Mouse (Mus musculus): ENCODE data around the gene Usp21. TPM values are rescaled to one million over a fixed set of nuclear protein-coding genes. Genes with fewer than 3 reads are reported as not detected.

Gene Usp21
- total RNA-seq, 2 experiments from 2014 or later, result 24.5 to 36.0 TPM

DNA sequence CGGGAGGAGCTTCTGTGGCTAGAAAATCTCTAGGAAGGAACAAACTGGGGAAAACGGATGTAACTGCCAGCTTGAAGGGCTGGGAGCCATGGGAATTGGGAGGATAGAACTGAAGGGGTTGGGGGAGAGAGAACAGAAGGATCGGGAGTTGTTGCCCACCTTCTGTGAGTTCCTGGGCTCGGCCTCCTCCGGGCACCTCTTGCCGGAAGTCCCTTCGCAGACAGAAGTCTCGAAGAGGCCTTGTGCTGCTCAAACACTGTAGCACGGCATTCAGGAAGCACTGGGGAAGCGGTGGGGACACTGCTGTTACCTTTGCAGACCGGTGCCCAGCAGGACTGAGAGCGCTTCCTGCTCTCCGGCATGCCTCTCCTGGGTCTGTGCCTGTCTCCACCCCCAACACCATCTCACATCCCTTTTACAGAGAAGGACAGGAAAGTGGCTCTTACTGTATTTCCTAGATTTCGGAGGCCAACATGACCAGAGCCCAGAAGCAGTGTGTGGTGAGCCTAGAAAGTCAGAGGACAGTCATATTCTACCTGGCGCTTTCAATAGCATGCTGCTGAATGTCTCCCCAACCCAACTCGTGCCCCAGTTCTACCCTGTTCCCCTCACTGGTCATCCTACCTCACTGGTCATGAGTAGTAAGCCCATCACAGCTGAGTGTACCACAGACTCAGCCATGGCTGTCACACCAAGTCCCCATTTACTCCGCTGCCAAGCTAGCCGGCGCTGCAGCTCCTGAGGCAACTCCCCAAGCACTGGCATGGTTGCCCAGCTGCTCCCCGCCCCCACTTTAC lies 2.5 kb downstream of the Usp21 start:
- no peak for ATAC-seq (replicated peaks; ENCODE audit: poor library complexity)

DNA sequence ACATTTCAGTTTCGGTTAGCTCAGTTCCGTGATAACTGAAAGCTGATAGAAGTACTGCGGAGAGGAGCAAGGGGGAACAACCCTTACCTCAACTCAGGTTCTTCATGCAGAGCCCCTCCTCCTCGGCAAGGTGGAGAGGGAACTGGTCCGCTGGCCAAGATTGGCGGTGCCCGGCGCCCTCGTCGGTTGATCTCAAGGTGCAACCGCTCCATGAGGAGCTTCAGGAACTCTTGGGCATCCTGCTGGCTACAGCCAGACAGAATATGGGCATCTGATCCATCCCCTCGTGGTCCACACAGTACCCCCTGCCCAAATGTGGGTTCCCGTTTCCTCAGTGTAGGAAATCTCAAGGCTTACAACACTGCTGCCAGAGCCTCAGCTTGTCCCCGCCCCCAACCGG lies 3.3 kb downstream of the Usp21 start:
- no peak for ATAC-seq (replicated peaks; ENCODE audit: poor library complexity)

DNA sequence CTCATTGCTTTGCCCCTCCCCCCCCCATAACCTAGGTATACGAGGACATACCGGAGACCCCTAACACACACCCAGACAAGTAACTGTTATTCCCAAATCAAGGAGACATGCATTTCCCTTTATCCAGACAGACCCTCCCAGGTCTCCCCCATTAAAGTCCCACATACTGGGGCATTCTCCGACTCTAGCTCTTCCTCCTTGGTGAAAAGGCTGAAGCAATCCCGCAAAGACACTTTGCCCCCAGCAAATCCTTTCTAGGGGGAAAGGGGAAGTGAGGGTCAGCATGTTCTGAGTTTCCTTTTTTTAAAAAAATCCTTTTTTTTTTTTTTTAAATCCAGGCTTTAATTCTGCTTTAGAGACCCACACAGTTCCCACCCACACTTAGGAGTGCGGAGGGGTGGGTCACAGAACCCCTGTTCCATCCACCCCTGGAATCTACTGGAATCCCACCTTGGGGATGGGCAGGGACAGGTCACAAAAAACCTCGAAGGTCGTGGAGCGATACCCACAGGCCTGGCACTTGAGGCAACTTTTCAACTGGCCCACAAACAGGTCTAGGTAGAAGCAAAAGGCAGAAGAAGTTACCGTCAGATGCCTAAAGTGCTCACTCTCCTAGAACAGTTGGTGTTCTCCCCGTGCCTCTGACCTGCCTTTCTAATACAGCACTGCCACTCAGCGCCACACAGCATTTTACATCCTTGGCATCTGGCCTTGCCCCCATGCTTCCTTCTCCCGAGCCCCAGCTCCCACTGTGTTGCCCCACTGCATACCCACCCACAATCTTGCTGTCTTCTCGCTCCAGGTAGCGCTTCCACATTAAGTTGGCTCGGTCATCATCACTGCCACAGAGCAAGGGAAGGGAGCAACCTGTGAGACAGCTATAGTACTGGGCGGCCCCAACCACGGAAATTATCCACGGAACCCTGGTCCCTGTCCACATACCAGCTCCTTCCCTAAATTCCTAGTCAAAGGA lies 4.3 kb downstream of the Usp21 start:
- ATAC-seq (replicated peaks; ENCODE audit: poor library complexity), result no peak

DNA sequence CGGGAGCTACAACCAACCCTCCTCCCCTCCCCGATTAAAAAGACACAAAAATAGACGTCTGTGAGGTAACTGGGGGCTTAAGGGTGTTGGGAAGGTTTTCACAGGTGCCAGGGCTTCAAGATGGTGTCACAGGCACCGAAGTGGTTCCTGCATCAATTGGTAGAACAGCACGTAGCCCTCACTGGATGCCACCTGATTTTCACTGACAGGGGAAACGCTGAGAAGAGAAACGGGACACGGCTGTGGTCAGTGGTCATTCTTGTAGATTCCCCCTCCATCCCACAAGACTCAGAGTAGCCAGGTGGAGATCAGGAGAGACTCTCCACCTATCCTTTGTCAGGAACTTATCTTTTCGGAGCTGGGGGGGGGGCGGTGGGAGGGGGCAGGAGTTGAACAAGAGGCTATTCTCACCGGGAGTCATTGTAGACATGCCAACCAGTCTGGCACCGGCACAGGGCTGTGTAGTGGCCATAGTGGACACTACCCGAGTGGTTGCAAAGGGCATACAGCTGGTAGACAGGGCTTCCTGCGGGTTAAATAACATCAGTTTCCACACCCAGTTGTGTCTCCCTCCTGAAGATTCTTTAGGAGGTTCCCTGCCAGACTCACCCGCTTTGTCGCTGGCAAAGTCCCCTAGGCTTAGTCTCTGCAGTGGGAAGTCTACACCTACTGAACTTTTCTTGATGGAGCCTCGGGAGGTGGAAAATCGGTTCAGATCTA lies 5.5 kb downstream of the Usp21 start:
- no peak for ATAC-seq (replicated peaks; ENCODE audit: poor library complexity)

DNA sequence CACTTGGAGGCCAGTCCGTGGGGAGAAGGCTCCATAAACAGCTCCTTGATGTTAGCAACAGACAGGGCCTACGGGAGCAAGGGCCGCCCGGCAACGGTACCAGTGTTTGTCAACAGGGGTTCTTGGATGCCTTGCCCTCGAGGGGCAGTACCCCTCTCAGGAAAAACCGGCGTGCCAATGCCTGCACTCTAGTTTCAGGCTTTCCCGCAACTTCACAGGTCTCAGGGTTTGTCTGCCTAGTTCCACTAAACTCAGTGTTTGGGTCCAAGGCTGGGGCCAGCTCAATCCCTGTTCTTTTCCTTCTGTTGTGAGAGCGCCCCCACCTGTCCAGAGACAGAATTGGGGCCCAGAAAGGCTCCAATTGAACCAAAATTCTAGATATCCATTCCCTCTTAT lies 6.3 kb downstream of the Usp21 start:
- ATAC-seq (replicated peaks; ENCODE audit: poor library complexity), result peak; percentile 56

DNA sequence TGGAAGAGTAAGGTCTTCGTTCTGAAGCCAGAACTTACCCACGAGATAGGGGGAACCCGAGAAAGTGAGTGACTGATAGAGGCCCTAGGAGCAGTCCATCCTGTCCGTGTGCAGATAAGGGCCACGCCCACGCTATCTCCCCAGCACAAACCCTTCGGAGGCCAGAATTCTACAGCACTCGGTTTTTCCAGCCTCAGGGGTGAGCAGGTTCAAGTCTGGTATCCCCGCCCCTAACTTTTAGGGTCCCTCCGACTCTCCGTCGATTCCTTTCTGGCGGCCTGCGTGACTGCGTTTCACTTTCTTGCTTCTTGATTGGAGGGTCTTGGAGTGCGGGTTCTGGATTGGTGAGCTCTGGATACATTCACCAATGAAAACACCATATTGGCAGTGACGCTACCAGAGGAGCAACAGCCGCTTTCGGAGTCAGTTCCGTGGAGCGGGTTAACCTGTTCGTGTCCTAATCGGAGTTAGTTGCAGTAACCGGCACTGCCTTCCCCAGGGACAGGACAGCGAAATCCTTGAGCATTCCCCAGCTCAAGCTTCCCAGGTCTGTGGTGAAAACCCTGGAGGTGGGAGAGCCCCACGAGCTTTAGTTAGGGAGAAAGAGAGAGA lies 6.8 kb downstream of the Usp21 start, which contains the start of gene Ppox:
Gene Ppox, minus strand, starts transcription at position 271 of the 612 bp plus-strand sequence.
- peak; percentile 85 for ATAC-seq (replicated peaks; ENCODE audit: poor library complexity)

DNA sequence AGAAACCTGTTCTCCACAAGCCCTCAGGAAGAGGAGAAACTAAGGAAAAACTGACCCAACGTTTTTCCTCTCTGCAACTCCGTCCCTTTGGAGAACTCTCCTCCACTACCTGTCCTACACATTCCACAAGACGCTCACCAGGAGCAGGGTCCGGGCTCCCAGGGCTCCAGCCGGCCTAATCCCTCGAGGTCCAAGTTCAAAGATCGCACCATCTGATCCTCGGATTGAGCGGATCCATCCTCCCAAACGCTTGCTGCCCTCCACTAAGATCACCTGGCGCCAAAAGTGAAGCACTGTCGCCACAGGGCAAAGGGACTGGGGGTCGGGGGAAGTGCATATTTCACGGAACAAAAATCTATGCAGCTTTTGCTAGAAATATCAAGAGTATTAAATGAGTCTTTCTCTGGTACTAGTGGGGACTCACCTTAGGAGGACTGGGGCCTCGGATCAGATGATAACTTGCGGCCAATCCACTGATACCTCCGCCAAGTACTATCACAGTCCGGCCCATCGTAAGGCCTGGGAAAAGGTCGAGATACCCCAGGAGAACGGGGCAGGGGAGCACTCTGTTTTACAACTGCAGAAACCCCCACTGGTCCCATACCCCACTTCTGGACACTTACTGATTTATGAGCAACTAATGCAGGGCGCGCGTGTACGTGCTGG lies 7.4 kb downstream of the Usp21 start:
- ATAC-seq (replicated peaks; ENCODE audit: poor library complexity), result peak; percentile 13

DNA sequence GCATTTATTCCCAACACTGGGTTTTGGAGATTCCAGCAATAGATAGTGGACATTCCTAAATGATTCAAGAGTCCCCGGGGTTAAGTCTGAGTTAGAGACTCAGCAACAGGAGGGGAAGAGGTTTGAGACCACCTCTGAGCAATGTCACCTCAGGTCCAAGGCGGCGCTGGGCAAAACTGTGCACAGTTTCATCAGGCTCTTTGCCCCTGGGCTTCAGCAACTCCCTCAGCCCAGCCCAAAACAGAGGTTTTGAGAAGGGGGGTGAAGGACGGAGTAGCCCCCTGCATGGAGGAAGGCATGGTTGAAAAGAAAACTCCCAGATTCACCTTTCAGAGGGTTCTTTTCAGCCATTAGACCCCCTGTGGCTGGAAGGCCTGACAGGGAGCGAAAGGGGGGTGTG lies 8.1 kb downstream of the Usp21 start:
- no peak for ATAC-seq (replicated peaks; ENCODE audit: poor library complexity)

DNA sequence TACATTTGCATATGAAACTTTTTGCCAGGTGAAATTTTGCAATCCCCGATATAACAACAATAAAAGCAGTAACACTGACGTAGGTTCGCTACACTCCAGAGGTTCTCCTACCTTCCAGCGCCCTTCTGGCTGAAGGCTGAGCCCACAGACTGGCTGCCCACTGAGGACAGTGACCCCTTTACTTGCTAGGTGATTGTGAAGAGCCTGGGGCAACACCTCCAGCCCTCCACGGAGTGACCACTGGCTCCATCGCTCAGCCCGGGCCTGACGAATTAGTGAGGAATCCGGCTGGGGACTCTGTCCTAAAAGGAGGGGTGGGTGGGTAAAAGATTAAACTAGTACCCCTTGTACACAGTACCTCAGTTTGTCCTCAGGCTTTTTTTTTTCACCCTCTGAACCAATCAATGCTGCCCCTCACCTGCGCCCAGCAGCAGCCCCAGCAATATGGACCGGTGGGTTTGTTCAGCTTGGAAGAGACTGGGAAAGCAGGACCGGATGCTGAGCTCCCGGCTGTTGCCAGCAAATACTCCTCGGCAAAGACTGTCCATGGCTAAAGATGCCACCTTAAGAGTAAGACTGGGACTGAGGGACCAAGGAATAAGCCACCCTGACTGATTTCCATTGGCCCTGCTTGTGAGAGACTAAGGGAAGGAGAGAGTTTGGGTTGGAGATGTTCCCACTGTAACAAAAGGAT lies 8.6 kb downstream of the Usp21 start:
- ATAC-seq (replicated peaks; ENCODE audit: poor library complexity), result no peak

DNA sequence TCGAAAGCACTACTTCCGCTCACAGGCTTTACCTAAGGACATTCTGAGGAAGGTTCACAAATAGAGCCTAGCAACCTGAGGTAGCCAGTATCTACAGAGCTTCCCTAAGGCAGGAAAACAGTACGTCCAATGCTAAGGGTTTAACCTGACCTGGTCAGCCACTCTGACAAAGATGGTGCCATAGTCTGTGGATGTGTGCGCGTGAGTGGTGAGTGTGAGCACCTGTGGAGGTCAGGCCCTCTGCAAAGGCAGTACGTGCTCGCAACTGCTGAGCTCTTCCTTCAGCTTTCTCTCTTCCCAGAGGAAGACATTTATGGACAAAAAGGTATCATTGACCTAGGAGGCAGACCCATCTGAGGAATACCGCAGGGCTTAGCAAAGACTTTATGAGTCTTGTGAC lies 9.4 kb downstream of the Usp21 start:
- no peak for ATAC-seq (replicated peaks; ENCODE audit: poor library complexity)

DNA sequence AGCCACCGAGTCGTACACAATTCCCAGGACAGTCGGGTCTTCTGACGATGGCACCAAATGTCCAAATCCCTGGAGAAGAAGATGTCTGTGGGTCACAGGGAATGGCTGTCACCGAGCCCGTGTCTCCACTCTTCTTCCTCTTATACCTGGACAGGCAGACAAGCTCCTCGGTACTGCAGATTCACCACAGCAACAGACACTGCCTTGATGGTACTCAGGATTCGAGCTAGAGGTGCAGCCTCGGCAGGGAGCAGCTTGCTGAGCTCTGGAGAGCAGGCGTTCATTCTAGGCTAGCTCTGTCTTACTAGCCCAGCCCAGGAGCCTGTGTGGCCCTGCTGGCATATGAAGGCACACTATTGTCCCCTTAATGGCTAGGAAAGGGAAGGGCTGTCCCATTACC lies 10.1 kb downstream of the Usp21 start:
- no peak for ATAC-seq (replicated peaks; ENCODE audit: poor library complexity)

DNA sequence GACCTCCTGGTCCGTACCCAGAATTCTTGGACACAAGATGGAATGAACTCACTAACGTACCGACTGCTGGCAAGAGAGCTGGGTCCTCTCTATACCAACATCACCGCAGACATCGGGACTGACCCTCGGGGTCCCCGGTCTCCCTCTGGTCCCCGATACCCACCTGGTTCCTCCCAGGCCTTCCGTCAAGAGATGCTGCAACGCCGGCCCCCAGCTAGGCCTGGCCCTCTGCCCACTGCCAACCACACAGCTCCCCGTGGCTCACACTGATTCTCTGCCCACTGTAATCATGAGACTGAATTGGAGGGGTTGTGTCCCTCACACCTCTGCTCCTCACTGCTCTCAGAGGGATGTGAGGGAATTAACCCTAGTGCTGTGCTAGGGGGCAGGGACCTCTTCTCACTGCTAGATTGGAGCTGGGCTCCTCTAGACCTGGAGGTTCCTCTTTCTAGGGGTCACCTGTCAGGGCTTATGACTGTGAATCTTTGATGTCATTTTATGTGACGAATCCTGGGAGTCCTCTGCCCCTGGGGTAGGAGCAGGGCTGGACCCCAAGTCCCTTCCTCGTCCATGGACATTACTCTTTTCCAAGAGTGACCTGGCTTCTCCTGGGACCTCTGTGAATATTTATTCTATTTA lies 11.6 kb downstream of the Usp21 start:
- no peak for ATAC-seq (replicated peaks; ENCODE audit: poor library complexity)

DNA sequence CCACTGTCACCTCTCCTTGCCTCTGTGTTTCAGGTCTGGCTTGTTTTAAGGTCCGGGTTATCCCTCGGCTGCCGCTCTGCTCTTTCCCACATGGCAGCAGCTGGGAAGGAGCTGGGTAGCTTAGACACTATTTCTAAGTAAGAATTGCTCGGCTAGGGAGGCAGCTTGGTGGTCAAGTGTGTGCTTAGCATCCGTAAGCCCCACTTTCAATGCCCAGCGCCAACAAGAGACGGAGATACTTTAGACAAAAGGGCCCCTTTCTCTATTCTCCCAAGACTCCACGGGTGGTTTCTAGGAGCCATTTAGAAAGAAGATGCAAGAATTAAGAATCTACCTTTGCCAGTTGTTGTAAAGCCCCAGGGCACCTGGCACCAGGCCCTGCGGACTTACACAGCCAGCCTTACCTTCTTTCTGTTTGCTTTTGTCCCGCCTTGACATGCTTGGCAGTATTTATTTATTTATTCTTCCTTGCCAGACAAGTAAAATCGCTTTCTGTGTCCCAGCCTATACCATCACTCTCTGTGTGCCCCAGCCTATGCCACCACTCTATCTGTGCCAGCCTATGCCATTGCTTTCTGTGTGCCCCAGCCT lies 12.6 kb downstream of the Usp21 start:
- no peak for ATAC-seq (replicated peaks; ENCODE audit: poor library complexity)

DNA sequence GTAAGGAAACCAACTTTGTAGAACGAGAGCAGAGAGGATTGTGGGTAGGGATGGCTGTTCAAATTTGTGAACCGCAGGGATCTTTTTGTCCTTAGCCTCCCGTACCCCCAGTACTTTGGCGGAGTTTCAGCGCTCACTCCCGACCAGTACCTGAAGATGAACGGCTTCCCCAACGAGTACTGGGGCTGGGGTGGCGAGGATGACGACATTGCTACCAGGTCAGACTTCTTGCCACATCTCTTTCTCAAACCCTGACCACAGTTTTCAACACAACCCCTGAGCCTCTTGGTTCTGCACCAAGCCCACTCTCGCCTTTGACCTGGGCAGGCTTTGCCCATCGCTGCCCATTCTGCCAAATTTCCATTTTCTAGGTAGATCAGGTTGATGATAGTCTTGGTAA lies 13.6 kb downstream of the Usp21 start:
- peak; percentile 30 for ATAC-seq (replicated peaks; ENCODE audit: poor library complexity)

DNA sequence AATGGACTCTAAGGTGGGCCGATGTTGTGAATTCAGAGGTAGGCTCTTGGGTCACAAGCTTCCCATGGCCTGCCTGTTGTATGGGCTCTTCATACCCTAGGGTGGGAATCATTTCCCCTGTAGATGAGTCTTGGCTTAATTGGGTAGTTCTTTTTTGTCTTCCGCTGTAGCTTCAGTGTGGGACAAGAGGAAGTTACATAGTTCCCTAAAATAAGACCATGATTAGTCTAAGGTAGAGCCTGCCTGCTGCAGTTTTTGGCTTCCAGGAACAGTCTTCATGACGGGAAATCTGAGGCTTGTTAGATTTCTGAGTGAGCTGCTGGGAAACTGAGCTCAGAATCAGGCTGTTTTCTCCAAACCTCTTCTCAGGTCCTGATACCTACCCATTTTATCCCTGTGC lies 15.7 kb downstream of the Usp21 start:
- peak; percentile 30 for ATAC-seq (replicated peaks; ENCODE audit: poor library complexity)

DNA sequence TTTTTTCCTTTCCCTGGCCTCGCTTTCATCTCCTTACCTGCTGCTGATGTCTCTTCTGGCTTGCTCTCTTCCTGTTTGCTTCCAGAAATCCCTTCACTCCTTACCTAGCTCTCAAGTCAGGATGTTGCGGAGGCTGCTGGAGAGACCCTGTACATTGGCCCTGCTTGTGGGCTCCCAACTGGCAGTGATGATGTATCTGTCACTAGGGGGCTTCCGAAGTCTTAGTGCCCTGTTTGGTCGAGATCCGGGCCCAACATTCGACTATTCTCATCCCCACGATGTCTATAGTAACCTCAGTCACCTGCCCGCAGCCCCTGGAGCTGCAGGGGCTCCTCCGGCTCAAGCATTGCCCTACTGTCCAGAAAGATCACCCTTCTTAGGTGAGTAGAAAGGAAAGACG lies 16.2 kb downstream of the Usp21 start:
- ATAC-seq (replicated peaks; ENCODE audit: poor library complexity), result no peak

DNA sequence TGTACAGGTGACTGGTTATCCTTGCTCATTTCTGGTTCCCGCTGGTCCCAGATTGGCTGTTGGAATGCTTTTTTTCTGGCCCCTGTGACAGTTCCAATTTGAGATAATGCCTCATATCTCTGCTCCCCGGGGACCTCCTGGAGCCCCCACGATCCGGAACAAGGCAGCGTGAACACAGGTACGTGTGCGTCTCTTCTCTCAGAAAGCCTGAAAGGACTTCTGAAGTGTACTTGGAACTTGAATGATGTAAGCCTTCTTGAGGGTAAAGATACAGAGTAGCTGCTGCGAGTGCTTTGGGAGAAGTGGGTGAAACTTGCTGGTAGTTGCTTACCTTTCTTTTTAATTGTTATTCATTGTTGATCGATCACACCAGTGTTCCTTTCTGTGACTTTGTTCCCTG lies 16.6 kb downstream of the Usp21 start:
- ATAC-seq (replicated peaks; ENCODE audit: poor library complexity), result no peak

DNA sequence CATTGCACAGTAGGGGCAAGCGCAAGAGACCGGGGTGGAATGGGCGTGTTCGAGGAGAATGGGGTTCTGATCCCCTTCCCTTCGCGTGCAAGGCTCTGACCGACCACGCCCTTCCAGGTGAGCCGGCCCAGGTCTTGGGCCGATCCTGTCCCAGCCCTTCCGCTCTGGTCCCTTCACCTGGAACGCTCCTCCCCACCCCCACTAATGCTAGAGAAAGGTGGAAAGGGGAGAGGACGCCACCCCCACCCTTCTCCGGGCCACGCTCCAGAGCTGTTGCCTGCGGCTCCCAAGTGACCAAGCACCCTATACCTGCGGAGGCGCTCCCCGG lies 17.3 kb downstream of the Usp21 start:
- ATAC-seq (replicated peaks; ENCODE audit: poor library complexity), result peak; percentile 30

All from megakaryocyte progenitor cell, adult 5-6 weeks (primary cell).